Mouse (Mus musculus) spleen, postnatal 10 days (tissue): ENCODE data around the gene Olfr976.
"Not testable (repeated sequence)": the region's sequence is repeated elsewhere in the genome, so short reads cannot be mapped to it uniquely, and the experiment has no call there.

ENCODE experiments used
- DNase-seq, 2 experiments: peaks; one replicate each; pipeline ENCODE4 v3.0.0; 2021 to 2022; ENCODE audit warnings: low spot score in 2 of 2

The Olfr976 gene

GRCm38 (mm10) chr9:39961033-39961432 lies at the start of gene Olfr976:
Gene Olfr976, minus strand, starts transcription at chr9:39961133.
- not testable (repeated sequence) for DNase-seq

- no peak for DNase-seq
Observed at GRCm38 (mm10) chr9:40009482-40009881, 48.5 kb upstream of the Olfr976 start, which contains the start of gene Olfr980. Gene Olfr980, minus strand, starts transcription at chr9:40009582.

- no peak for DNase-seq
Observed at GRCm38 (mm10) chr9:40003365-40003764, 42.4 kb upstream of the Olfr976 start, which contains the start of gene Olfr979. Gene Olfr979, minus strand, starts transcription at chr9:40003465.

GRCm38 (mm10) chr9:39991813-39992212 lies 30.9 kb upstream of the Olfr976 start, which contains the start of gene Olfr978:
Gene Olfr978, plus strand, starts transcription at chr9:39992113.
- no peak for DNase-seq

- not testable (repeated sequence) for DNase-seq
Observed at GRCm38 (mm10) chr9:39976581-39977145, 15.7 kb upstream of the Olfr976 start.

- no peak for DNase-seq
Observed at GRCm38 (mm10) chr9:39951946-39952345, 9.0 kb downstream of the Olfr976 start, which contains the start of gene Olfr975. Gene Olfr975, minus strand, starts transcription at chr9:39952046.

GRCm38 (mm10) chr9:39937201-39937600 lies 23.7 kb downstream of the Olfr976 start, which contains the start of gene Olfr974:
Gene Olfr974, plus strand, starts transcription at chr9:39937501.
- DNase-seq = no peak

GRCm38 (mm10) chr9:39928837-39929236 lies 32.1 kb downstream of the Olfr976 start:
- not testable (repeated sequence) for DNase-seq

GRCm38 (mm10) chr9:39927975-39928836 lies 32.7 kb downstream of the Olfr976 start:
- not testable (repeated sequence) for DNase-seq

- DNase-seq = no peak
Observed at GRCm38 (mm10) chr9:39909939-39910338, 51.0 kb downstream of the Olfr976 start.

- no peak for DNase-seq
Observed at GRCm38 (mm10) chr9:39907036-39907435, 53.9 kb downstream of the Olfr976 start, which contains the start of gene Olfr229. Gene Olfr229, plus strand, starts transcription at chr9:39907336.

- no peak for DNase-seq
Observed at GRCm38 (mm10) chr9:39905106-39905505, 55.8 kb downstream of the Olfr976 start.
